Mouse (Mus musculus) C2C12 (cell line): ENCODE measurements around the gene Pycr2.

Source experiments
- CTCF ChIP-seq: IDR thresholded peaks from one replicate; pipeline ENCODE4 v1.5.1; 2011; ENCODE audit not compliant: control insufficient read depth, insufficient read depth, insufficient read length
- USF1 ChIP-seq: IDR thresholded peaks from one replicate; pipeline ENCODE4 v1.6.1; 2011; ENCODE audit warnings: low read depth, mild to moderate bottlenecking, control low read depth, moderate library complexity

DNA sequence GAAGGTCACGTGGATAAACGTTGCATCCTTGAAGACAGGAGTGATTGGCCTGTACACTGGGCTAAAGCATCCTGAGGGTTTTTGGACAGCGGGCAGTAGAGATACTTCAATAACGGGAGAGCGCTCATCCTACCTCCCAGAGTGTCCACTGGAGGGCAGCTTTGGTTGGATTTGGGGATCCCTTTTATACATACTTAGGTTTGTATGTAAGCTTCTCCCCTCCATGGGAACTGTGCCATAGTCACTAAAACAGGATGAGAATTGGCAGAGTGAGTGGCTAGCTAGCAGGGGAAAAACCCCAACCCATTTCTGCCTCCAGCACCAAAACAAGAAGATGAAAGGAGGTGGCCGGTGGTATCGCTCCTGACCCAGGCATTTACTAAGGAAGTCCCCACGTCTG is 7.0 kb downstream of the Pycr2 start:
- no peak for TF ChIP-seq CTCF
- no peak for TF ChIP-seq USF1
